Mouse (Mus musculus) erythroid progenitor cell, adult 5-6 weeks (primary cell): Measurements from ENCODE around the gene Pcdh9. TPM values are rescaled to one million over a fixed set of nuclear protein-coding genes. Genes with fewer than 3 reads are reported as not detected.
"Not testable (repeated sequence)": the region's sequence is repeated elsewhere in the genome, so short reads cannot be mapped to it uniquely, and the experiment has no call there.

Source experiments
- ATAC-seq: replicated peaks from 2 replicates; pipeline ENCODE4 v1.8.0; 2016; ENCODE audit warnings: moderate number of reproducible peaks, mild to moderate bottlenecking, moderate TSS enrichment, inconsistent platforms; ENCODE audit not compliant: poor library complexity, low FRiP score, severe bottlenecking
- total RNA-seq, 2 experiments: library from RNA; stranded (forward) in 1 of 2; stranded (reverse) in 1 of 2; fragments of 150-400 nt in 1 of 2; fragments of 186-747, 209-891 nt in 1 of 2; gene quantifications; 2 replicates each; pipeline versions ENCODE4 v1.2.3 to v1.2.4; 2015 to 2017; ENCODE audit warnings: low replicate concordance in 2 of 2

The Pcdh9 gene
- total RNA-seq, 2 experiments from 2014 or later: not detected

DNA sequence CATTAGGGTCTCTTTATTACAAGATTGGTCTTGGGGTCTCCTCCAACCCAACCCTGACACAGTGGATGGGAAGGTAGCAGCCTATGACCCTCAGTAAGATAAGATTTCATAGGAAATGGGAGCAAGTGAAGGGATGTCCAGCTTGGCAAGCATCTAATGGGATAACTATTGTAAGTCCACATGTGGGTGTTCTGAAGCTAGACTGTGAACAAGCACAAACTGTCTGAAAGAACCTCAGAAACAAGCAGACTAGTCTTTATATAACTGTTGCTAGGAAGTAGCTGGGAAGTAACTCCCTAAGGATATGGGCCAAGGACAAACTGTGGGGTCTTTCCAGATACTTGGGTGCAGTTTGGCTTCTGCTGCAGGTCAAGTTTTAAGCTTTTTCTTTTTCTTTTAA, 615.7 kb downstream of the Pcdh9 start:
- ATAC-seq: no peak

DNA sequence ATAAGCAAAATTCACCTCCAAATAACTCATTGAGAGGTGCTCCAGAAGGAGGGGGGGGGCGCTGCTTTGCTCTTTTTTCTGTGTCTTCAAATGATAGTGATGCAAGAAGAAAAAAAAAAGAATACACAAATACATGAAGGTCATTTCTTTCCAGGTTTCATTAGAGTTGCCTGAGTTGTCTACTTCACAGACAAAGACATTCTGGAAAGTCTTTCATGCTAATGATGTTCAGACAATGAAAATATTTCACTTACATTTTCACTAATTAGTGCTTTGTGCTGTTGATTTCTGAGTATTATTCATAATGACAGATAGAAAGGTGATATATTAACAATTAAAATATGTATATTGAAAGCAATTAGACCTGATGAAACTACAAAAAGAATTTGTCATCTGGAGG, 637.1 kb downstream of the Pcdh9 start:
- ATAC-seq: no peak

DNA sequence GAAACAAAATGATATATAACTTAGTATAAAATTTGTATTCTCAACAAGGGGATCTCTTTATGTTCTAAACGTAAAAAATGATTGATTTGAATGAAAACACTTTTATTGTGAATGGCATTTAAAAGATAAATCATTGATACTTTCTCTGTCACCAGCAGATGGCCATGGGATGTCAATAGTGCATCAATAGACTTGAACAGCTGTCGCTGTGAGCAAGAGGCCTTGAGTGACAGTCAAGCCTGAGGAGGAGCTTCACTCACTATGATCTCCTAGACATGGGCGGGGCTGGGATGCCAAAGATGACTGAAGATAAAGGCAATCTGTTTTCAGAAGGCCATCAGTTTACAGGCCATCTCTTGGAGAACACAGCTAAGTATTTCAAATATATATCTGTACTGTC, 650.2 kb downstream of the Pcdh9 start:
- no peak for ATAC-seq

DNA sequence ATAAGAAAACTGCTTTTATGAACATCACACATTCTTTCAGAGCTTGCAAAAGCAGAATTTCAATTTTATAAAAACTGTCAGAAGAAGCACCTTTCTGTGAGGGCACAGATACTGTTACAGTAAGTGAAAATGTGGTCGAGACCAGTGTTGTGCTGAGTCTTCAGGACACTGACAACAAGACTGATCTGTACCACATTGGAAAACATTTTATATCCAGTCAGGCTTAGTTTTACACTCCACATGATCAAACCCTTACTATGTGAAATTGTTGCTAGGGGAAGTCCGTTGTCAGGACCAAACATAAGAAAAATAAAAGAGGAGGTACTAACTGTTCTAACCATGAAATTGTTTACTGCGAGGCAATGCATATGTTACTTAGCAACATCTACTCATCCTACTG, 656.1 kb downstream of the Pcdh9 start:
- no peak for ATAC-seq

DNA sequence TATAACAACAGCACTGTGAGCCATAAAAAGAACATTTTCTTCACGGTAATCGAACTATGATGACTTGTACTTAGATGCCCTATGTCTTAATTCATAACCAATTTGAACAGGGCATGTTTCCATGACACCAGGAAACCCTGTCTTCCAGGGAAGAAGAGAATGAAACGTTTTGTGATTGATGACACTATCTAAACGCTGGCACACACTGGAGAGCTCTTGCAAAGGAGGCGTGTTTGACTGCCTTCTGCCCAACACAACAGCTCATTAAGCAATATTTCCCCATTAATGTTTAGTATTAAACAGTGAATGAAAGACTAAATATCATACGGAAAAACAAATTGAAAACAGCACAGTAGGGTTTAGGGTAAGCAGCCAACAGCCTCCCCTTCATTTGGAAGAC, 656.9 kb downstream of the Pcdh9 start:
- no peak for ATAC-seq

DNA sequence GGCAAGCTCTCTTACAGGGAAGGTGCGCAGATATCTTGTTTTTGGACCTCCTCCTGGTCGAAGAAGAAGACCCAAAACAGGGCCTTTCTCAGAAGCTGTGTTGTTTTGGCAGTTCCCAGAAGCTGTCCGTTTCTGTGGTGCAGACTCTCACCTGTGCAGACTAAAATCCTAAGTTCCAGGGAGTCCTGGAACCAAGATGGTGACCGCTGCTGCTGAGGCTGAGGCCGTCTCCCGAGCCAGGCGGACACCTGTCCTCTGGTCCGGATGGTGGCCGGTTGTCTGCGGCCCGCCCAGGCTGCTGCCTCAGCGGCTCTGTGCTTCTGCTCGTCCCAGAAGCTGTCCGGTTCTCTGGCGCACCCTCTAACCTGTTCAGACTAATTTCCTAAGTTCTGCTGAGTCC, 675.6 kb downstream of the Pcdh9 start:
- ATAC-seq: not testable (repeated sequence)

DNA sequence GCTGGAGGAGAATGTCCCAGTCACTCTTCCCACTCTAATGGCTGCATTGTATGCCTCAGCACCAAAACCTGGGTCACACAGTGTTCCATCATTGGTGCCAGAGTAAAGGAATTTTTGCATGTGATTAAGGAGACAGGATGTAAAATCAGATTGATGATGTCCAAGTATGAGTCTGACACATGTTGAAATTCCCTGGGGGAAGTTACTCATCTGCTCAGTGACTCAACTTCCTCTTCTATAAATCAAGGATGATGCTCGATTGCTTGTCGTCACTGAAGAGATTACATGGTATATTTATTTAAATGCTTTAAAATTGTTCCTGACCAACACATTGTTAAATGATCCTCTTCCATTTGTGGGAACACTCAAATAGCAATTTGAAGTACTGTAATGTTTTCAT, 690.7 kb downstream of the Pcdh9 start:
- no peak for ATAC-seq

DNA sequence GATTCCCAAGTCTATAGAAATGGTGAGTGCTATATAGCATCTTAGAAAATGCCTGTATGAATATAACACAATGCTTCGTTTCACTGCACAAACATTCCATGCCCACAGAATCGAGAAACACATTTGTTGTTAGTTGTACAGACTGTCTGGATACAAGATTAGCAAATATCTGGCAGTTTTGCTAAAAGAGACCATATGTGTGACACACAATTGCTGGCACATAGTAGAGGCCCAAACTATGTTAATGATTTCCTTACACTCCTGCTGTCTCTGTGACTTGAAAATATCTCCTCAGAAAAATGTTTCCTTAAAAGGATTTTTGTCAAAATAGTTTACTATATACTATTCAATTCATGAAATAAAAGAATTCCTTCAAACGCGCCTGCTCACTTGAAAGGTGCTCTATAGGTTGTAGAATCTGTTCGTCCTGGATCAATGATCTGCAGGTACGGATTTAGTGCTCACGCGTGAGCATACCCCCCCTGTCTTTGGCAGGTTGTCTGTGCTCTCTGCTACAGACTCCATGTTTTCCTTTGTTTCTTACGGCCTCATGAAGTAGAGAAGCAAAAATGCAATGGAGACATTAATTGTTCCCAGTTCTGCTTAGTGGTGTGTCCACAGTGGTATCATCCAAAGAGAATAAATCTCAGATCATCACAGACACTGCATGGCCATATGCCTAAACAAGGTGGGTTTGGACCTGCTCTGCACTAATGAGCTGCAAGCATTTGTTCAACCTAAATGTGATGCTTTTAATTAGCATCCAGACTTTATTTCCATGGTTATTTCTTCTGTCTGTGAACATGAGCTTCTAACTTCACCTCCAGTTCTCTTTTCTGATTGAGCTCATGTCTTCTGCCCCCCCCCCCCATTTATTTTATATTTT, 707.6 kb downstream of the Pcdh9 start:
- ATAC-seq: no peak

DNA sequence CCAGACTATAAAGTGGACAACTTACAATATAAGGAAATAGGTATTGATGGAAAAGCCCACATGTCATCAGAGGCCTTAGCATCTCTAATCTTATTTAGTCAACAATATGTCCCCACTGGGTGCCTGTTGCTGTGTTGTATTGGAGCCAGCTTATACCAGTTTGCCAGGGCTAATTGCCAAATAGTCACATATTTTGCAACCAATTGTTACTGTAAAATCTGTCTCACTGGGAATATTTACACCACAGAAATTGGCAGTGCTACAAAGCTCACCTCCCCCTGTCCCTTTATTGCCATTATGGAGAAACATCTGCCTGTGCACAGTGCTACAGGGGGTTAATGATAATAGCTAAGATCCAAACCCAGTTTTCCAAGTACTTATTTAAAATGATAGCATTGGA, 721.3 kb downstream of the Pcdh9 start:
- ATAC-seq: no peak

DNA sequence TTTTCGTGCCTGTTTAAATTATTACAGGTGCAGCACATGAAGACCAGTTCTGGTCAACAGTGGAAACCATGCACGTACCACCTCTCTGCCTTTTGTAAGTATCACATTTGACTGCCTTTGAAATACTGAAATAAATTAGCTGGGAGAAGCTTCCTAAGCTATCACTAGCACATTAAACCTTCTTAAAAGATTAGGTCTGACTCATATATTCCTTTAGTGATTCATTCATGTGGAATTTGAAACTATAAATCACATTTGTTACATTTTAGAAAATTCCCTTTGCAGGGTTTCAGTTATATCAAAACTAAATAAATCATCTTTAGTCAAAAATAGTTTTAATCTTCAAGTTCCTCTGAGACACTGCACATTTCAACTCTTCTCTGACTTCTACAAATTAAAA, 722.1 kb downstream of the Pcdh9 start:
- ATAC-seq: no peak

DNA sequence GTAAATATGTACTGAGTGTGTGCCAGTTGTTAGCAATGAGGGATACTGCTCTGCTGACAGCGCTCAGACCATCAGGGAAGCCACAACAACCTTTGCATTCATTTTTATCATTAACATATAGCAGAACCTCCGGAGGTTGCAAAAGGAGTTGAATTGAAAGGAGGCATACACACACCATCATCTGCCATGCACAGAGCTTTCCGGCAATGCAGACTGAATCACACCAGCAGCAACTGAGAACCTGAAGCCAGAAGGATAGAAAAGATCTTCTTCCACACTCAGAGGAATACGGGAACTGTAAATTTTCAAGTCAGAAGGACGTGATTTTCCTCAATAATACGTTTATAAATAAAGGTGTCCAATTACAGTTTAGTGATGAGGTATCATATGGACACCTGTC, 747.1 kb downstream of the Pcdh9 start:
- ATAC-seq: no peak

DNA sequence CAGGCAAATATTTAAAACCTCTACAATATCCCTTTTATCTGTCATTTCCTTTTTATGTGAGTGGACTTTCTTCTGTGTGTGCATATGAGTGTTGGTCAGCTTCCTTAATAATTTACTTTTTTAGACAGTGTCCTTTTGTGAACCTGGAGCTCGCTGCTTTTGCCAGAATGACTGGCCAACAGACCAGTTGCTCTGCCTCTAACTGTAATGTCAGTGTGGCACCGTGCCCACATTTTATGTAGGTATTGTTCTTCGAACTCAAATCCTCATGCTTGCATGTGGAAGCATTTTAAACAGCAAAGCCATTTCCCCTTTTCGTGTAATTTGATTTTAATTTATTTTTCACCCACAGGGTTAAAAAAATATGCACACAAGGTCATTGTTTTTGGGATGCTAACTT, 748.4 kb downstream of the Pcdh9 start:
- no peak for ATAC-seq

DNA sequence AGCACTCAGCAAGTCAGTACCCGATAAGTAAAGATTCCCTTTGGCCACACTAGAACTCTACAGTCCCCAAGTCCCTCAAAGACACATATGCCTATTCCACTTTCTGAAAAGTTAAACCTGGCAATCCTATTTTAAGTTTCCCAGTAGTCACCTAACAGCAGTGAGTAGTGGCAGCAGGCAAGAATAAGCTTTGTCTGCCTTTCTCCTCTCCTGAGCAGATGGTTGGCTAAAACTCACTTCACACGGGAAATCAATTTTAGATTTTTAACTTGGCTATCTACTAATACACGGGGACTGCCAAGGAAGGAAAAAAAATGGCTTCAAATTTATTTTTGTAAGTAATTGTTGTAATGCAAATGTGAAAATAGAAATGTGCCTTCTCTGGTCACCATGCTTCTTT, 763.5 kb downstream of the Pcdh9 start:
- no peak for ATAC-seq

DNA sequence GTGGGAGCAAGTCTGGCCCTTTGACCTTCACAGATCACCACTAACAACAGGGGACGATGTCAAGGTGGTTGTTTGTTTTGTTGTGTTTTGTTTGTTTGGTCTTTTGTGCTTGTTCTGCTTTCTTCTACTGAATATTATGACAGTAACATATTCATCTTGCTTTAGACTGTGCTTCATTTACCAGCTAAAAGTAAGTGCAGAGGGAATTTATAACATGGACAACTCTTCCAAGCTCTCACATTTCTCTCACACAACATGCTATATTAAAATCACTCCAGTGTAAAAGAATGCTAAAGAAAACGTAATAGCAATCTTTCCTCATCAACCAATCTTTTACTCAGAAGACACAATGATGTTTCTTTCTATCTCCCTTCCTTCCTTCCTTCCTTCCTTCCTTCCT, 787.7 kb downstream of the Pcdh9 start:
- no peak for ATAC-seq

DNA sequence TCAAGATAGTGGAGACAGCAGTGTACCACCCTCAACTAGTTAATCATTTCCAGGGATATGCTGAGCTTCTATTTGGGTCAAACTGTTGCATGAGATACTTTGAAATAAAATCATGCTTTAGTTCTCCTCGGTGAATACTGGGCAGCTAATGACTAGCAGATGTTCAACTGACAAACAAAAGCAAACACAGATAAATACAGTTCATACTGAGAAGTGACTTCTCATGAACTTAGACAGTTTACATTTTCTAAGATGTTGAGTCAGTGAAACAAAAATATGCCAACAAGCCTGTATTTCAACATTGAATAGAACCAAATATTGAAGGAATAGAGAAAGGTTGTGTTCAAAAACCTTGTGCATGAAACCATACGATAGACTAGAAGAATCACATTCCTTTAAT, 795.4 kb downstream of the Pcdh9 start:
- no peak for ATAC-seq

DNA sequence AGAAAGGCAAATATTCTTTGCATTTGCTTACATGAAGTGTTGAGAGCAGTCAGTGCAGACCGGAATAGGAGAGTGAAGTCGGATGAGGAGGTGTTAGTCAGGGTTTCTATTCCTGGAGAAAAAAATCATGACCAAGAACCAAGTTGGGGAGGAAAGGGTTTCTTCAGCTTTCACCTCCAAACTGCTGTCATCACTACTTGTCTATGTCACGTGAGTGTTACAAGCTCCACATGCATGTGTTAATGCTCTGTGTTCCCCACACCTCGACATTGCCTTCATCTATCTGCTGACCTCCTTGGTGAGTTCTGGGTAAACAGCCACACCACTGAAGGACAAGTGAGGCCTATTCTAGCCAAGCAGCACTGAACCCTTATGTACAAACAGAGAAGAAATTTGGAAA, 797.7 kb downstream of the Pcdh9 start:
- no peak for ATAC-seq

DNA sequence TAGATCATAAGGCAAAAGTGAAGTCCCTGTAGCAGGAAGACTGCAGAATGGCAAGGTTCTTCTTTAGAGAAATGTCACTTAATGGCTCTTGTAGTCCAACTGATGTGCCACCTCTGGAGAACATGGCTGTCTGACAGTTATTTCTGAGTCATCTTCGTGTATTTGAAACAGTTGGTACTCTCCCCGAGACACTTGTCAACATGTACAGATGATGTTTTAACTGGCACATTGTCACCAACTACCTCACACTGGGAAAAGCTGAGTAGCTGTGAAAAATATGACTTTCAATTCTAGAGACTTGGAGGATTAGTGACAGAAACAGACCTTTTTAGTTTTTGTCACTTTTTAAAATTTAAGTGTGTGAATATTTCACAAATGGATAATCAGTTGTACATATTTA, 804.8 kb downstream of the Pcdh9 start:
- ATAC-seq: no peak

DNA sequence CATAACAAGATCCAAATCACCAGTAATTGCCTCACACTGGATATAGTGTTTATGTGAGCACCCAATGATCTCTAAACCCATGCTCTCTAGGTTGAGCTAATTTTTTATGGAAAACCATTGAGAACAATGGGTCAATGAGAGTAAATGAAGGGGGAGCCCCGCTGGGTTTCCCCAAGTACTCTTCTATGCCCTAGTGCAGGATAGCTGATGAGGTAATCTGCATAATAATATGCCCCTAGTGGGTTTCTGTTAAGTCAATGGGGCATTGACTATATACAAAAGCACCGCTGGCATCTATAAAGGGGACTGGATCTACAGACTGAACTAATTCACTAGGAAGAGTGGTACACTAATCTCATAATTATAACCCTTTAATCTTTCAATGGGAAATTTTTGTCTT, 807.3 kb downstream of the Pcdh9 start:
- no peak for ATAC-seq

DNA sequence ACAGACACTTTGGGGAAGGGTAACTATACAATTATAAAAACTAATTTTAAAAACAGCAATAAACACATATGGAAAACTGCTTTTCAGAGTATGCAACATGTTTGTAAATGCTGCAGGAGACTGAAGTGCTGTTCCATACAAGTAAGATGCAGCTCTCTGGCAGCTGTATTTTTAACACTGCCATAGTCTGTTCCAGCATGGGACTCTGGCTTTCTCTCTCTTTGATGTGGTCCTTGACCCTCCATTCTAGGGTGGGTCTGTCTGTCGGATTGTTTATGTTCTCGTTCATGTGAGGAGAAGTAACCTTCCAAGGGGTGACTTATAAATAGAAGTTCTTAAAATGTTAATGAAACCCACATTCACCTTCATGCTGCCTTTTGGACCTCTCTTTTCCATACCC, 809.6 kb downstream of the Pcdh9 start:
- no peak for ATAC-seq

DNA sequence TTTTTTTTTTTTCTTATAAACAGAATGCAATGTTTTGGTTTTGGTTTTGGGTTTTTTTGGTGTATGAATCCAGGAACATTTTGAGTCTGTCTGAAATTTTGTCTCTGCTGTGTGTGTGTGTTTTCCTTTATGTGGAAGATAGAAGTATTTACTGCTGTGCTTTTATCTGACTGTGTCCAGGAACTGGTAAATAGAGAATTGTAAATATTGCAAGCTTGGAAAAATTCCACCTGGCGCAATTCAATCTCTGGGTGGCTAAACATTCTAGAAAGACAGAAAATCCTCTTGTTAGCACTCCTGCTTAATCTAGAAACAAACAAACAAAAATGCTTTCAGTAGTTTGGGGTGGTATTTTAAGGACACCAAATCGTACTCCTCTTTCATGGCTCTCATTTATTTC, 814.7 kb downstream of the Pcdh9 start:
- no peak for ATAC-seq

DNA sequence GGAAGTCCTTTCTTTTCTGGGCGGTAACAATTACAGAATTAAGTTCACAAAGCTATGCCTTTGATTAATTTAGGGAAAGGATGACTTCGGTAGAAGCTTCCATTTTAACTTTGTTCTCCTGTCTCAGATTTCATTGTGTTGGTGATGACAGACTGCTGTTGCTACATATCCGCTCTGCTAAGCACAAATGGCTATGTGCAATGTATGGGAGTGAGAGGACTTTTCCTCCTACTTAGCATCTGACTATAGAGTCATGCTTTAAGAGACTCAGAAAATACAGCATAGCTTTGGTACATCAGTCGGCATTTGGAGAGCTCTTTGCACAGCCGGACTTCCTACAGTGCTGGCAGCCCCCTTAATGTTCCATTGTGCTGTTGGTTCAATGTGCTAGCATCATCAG, 818.1 kb downstream of the Pcdh9 start:
- no peak for ATAC-seq

DNA sequence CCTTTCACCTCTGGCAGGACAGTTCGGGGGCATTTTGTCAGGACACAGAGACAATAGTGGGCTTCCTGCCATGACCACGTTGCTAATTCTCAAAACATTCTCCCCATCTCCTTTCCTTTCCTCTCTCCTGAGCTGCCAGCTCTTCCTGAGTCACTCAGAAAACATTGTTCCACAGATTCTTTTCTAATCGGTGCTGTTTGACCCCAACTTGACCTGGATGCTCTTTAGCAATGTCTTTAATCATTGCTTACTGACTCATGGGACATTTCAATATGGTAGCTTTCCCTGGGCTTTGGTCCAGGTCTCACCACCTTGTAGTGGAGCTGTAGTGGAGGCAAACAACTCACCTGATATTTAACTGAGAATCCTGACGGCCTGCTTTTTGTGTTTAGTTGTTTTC, 820.3 kb downstream of the Pcdh9 start:
- no peak for ATAC-seq
